Mouse (Mus musculus): Measurements from ENCODE around the gene Fbxl22. TPM values are rescaled to one million over a fixed set of nuclear protein-coding genes. Genes with fewer than 3 reads are reported as not detected.

The Fbxl22 gene
- polyA plus RNA-seq, 1 experiment from 2014 or later: 78.6 TPM

DNA sequence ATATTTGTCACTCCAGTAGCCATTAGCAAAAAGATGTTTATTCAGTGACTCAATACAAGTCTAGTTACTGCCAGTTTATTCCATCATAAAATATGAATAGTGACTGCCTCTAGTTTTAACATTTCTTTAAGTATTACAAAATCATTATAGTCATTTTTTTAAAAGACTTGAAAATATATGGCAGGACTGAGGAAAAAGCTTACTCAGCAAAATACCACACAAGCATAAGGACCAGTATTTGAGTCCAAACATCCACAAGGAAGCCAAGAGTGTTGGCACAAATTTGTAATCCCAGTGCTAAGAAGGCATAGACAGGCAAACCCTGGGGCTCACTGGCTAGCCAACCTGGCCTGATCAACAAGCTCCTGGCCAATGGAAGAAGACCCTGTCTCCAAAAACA is 20.4 kb downstream of the Fbxl22 start:
- peaks cover 94% of the 10 kb centered on the region for H3K36me3 ChIP-seq (ENCODE audit: control insufficient read depth, insufficient read depth, low read length)
- no peaks in the 10 kb centered on the region for H3K27me3 ChIP-seq (ENCODE audit: control insufficient read depth, insufficient read depth, low read length)
- no peak overlapping the region for H3K27ac ChIP-seq (replicated peaks in 1 of 2; ENCODE audit: control insufficient read depth in 1 of 2, insufficient read depth in 1 of 2, low read depth in 2 of 2, low read length in 2 of 2)
- H3K9ac ChIP-seq (ENCODE audit: low read length): no peak overlapping the region
- H3K4me1 ChIP-seq (ENCODE audit: control insufficient read depth in 2 of 2, insufficient read depth in 2 of 2, low read length in 2 of 2): no peaks in the 10 kb centered on the region
- no peak overlapping the region for H3K4me2 ChIP-seq (ENCODE audit: low read length)
- no peak overlapping the region for H3K4me3 ChIP-seq (ENCODE audit: control insufficient read depth in 1 of 2, insufficient read depth in 1 of 2, low read depth in 1 of 2, low read length in 2 of 2)
- no peak for ATAC-seq (ENCODE audit: insufficient number of reproducible peaks, insufficient read depth, low FRiP score, low read depth)
- H3K9me3 ChIP-seq (ENCODE audit: control insufficient read depth, low read length): no peaks in the 10 kb centered on the region

DNA sequence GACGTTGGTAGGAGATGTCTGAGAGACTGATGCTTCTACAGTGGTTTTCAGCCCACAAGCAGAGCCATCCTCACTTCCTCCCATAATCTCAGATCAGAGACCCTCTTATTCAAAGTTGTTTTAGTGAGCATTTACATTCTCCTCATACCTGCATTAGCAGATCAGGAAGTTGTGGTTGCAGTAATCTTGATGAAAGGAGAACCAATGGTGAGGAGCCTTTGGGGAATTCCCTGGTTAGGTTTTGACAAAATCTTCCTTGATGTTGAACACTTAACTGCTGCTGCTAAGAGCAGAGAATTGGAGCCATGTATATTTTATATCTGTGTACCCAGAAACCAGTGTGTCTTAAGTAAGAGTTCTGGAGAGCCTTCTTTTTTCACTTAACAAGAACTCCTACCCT is 22.0 kb downstream of the Fbxl22 start:
- Histone ChIP-seq H3K27ac (replicated peaks in 1 of 2; ENCODE audit: control insufficient read depth in 1 of 2, insufficient read depth in 1 of 2, low read depth in 2 of 2, low read length in 2 of 2) (no peak overlapping the region), H3K4me1 (ENCODE audit: control insufficient read depth in 2 of 2, insufficient read depth in 2 of 2, low read length in 2 of 2) (no peaks in the 10 kb centered on the region), H3K9ac (ENCODE audit: low read length) (no peak overlapping the region), H3K9me3 (ENCODE audit: control insufficient read depth, low read length) (no peaks in the 10 kb centered on the region), H3K36me3 (ENCODE audit: control insufficient read depth, insufficient read depth, low read length) (peaks cover 93% of the 10 kb centered on the region), H3K27me3 (ENCODE audit: control insufficient read depth, insufficient read depth, low read length) (no peaks in the 10 kb centered on the region), H3K4me3 (ENCODE audit: control insufficient read depth in 1 of 2, insufficient read depth in 1 of 2, low read depth in 1 of 2, low read length in 2 of 2) (no peak overlapping the region), H3K4me2 (ENCODE audit: low read length) (no peak overlapping the region)
- no peak for ATAC-seq (ENCODE audit: insufficient number of reproducible peaks, insufficient read depth, low FRiP score, low read depth)
- 81% methylated on average over 1 of the region's 1 CpGs for WGBS

DNA sequence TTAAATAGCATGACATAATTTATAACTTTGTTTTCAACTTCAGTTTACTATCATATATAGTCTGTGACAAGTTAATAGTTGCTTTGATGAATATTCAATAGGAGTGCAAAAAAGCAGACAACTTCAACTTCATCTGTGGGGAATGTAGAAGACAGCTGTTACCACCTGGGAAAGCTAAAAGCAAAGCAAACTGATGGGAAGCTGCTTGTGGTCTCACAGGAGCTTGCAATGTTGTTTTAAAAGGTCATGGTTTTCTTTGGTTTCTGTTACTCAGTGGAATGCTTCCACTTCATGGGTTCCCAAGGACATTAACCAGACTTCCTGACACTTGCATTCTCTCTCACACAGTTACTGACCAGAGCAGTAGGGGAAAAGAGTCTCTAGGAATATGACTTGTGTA is 25.6 kb downstream of the Fbxl22 start:
- H3K9me3 ChIP-seq (ENCODE audit: control insufficient read depth, low read length): no peaks in the 10 kb centered on the region
- H3K27ac ChIP-seq (replicated peaks in 1 of 2; ENCODE audit: control insufficient read depth in 1 of 2, insufficient read depth in 1 of 2, low read depth in 2 of 2, low read length in 2 of 2): no peak overlapping the region
- no peak for ATAC-seq (ENCODE audit: insufficient number of reproducible peaks, insufficient read depth, low FRiP score, low read depth)
- no peak overlapping the region for H3K9ac ChIP-seq (ENCODE audit: low read length)
- H3K4me3 ChIP-seq (ENCODE audit: control insufficient read depth in 1 of 2, insufficient read depth in 1 of 2, low read depth in 1 of 2, low read length in 2 of 2): no peak overlapping the region
- H3K4me2 ChIP-seq (ENCODE audit: low read length): no peak overlapping the region
- H3K4me1 ChIP-seq (ENCODE audit: control insufficient read depth in 2 of 2, insufficient read depth in 2 of 2, low read length in 2 of 2): no peaks in the 10 kb centered on the region
- H3K36me3 ChIP-seq (ENCODE audit: control insufficient read depth, insufficient read depth, low read length): peaks cover 94% of the 10 kb centered on the region
- no peaks in the 10 kb centered on the region for H3K27me3 ChIP-seq (ENCODE audit: control insufficient read depth, insufficient read depth, low read length)

GRCm38 (mm10) chr9:66483429-66483828 is 31.0 kb downstream of the Fbxl22 start:
- WGBS: 65% methylated on average over 3 of the region's 3 CpGs
- ATAC-seq (ENCODE audit: insufficient number of reproducible peaks, insufficient read depth, low FRiP score, low read depth): no peak
- no peak overlapping the region for H3K4me3 ChIP-seq (ENCODE audit: control insufficient read depth in 1 of 2, insufficient read depth in 1 of 2, low read depth in 1 of 2, low read length in 2 of 2)
- H3K9me3 ChIP-seq (ENCODE audit: control insufficient read depth, low read length): no peaks in the 10 kb centered on the region
- no peak overlapping the region for H3K9ac ChIP-seq (ENCODE audit: low read length)
- no peak overlapping the region for H3K4me2 ChIP-seq (ENCODE audit: low read length)
- H3K27ac ChIP-seq (replicated peaks in 1 of 2; ENCODE audit: control insufficient read depth in 1 of 2, insufficient read depth in 1 of 2, low read depth in 2 of 2, low read length in 2 of 2): no peak overlapping the region
- H3K36me3 ChIP-seq (ENCODE audit: control insufficient read depth, insufficient read depth, low read length): peaks cover 87% of the 10 kb centered on the region
- H3K4me1 ChIP-seq (ENCODE audit: control insufficient read depth in 2 of 2, insufficient read depth in 2 of 2, low read length in 2 of 2): no peaks in the 10 kb centered on the region
- H3K27me3 ChIP-seq (ENCODE audit: control insufficient read depth, insufficient read depth, low read length): no peaks in the 10 kb centered on the region

DNA sequence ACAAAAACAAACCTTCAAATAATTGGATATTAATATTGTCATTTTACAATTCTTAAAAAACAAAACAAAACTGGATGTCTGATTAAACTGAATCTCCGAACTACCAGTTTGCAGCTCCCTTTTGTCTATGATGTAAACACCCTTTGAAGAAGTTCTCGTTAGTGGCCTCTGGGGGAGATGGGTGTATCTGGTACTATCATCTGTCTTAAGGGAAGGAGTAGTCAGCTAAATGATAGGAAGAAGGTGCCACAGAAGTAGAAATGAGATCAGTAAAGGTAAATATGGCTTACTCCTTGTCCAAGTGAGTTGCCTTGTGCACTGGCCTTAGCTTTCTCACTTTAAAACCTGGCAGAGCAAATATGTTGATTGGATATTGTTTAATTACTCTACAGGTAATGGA is 36.6 kb downstream of the Fbxl22 start:
- no peaks in the 10 kb centered on the region for H3K27me3 ChIP-seq (ENCODE audit: control insufficient read depth, insufficient read depth, low read length)
- no peak overlapping the region for H3K27ac ChIP-seq (replicated peaks in 1 of 2; ENCODE audit: control insufficient read depth in 1 of 2, insufficient read depth in 1 of 2, low read depth in 2 of 2, low read length in 2 of 2)
- H3K4me3 ChIP-seq (ENCODE audit: control insufficient read depth in 1 of 2, insufficient read depth in 1 of 2, low read depth in 1 of 2, low read length in 2 of 2): no peak overlapping the region
- 78% methylated on average over 2 of the region's 2 CpGs for WGBS
- H3K9me3 ChIP-seq (ENCODE audit: control insufficient read depth, low read length): no peaks in the 10 kb centered on the region
- no peak for ATAC-seq (ENCODE audit: insufficient number of reproducible peaks, insufficient read depth, low FRiP score, low read depth)
- no peak overlapping the region for H3K4me2 ChIP-seq (ENCODE audit: low read length)
- H3K4me1 ChIP-seq (ENCODE audit: control insufficient read depth in 2 of 2, insufficient read depth in 2 of 2, low read length in 2 of 2): no peaks in the 10 kb centered on the region
- H3K9ac ChIP-seq (ENCODE audit: low read length): no peak overlapping the region
- H3K36me3 ChIP-seq (ENCODE audit: control insufficient read depth, insufficient read depth, low read length): peaks cover 81% of the 10 kb centered on the region

GRCm38 (mm10) chr9:66465087-66465486 is 49.3 kb downstream of the Fbxl22 start:
- Histone ChIP-seq H3K4me3 (ENCODE audit: control insufficient read depth in 1 of 2, insufficient read depth in 1 of 2, low read depth in 1 of 2, low read length in 2 of 2) (no peak overlapping the region), H3K9ac (ENCODE audit: low read length) (no peak overlapping the region)

More at GRCm38 (mm10) chr9:66465087-66465486, 49.3 kb downstream of the Fbxl22 start:
- Histone ChIP-seq H3K27ac (replicated peaks in 1 of 2; ENCODE audit: control insufficient read depth in 1 of 2, insufficient read depth in 1 of 2, low read depth in 2 of 2, low read length in 2 of 2) (no peak overlapping the region), H3K4me2 (ENCODE audit: low read length) (no peak overlapping the region), H3K27me3 (ENCODE audit: control insufficient read depth, insufficient read depth, low read length) (no peaks in the 10 kb centered on the region), H3K36me3 (ENCODE audit: control insufficient read depth, insufficient read depth, low read length) (peaks cover 77% of the 10 kb centered on the region), H3K9me3 (ENCODE audit: control insufficient read depth, low read length) (no peaks in the 10 kb centered on the region), H3K4me1 (ENCODE audit: control insufficient read depth in 2 of 2, insufficient read depth in 2 of 2, low read length in 2 of 2) (no peaks in the 10 kb centered on the region)
- ATAC-seq (ENCODE audit: insufficient number of reproducible peaks, insufficient read depth, low FRiP score, low read depth): no peak
- 60% methylated on average over 4 of the region's 4 CpGs for WGBS

Other genes starting within 250 kb of the Fbxl22 start
- 22.7 and 23.1 TPM in 2 replicates for gene Herc1, start 164.1 kb downstream of the Fbxl22 start, polyA plus RNA-seq (2014; fragmentation: Nextera tagmentation; extraction: Ambion mirVana)
- gene Usp3, start 78.5 kb upstream of the Fbxl22 start, polyA plus RNA-seq (2014; fragmentation: Nextera tagmentation; extraction: Ambion mirVana): 39.9 and 51.7 TPM in 2 replicates
- gene Car12, start 199.1 kb upstream of the Fbxl22 start, polyA plus RNA-seq (2014; fragmentation: Nextera tagmentation; extraction: Ambion mirVana): 0.26 and 0.42 TPM in 2 replicates

Data from heart, embryonic 14.5 days (tissue).